Mouse (Mus musculus): ENCODE data around the gene Slc4a2. TPM values are rescaled to one million over a fixed set of nuclear protein-coding genes. Genes with fewer than 3 reads are reported as not detected.

The Slc4a2 gene
- polyA plus RNA-seq, 1 experiment, result 90.6 TPM

DNA sequence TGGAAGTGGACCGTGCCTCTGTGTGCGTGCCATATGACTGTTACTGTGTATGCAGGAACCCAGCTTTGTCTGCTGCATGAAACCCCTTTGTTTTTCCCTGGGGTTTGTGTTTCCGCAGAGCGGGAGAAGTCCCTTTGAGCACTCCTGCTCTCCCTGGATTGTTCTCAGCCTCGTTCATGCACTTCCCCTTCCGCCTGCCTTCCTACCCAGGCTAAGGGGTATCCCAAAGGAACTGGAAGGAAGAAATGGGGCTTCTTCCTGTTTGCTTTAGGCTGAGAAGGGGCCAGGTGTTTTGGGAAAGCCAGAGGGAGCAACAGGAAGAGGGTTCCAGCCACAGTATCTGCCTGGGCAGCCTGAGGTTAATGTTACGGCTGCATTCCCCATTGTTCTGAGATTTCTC lies 32.0 kb downstream of the Slc4a2 start:
- no peak overlapping the region for H3K4me3 ChIP-seq (ENCODE audit: low read depth, low read length)
- no peak for TF ChIP-seq CTCF (IDR thresholded peaks at IDR 0.05; ENCODE audit: extremely low read depth, insufficient read length, insufficient replicate concordance, low read depth, low read length)
- no peak for TF ChIP-seq POLR2A (IDR thresholded peaks at IDR 0.05; ENCODE audit: low read depth, low read length)
- H3K27ac ChIP-seq (ENCODE audit: insufficient read depth, low read depth, low read length), result no peak overlapping the region
- H3K36me3 ChIP-seq (ENCODE audit: control insufficient read depth, insufficient read depth, low read length), result no peaks in the 10 kb centered on the region
- 77% methylated on average over 7 of the region's 7 CpGs for WGBS
- H3K27me3 ChIP-seq (ENCODE audit: control insufficient read depth, insufficient read depth, low read length), result no peaks in the 10 kb centered on the region
- H3K4me1 ChIP-seq (ENCODE audit: control insufficient read depth, insufficient read depth, insufficient read length, low read length), result peaks cover 11% of the 10 kb centered on the region

DNA sequence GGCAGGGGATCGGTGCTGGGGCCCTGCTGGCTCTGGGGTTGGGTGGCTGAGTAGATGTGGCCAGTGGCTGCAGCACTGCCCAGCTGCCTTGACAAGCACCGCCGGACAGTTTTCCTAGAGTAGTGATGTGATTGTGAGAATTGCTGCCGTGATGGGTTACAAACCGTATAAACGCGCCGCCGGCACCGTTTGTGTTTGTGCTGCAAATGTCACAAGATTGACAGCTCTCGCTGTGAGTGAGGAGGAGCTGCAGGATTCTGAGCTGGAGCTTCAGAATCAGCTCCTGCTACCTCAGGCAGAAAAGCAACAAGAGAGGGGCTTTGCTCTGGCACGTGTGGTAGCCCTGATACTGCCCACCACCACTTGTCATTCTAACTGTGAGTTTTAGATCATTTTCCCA lies 43.1 kb downstream of the Slc4a2 start:
- Histone ChIP-seq H3K27me3 (ENCODE audit: control insufficient read depth, insufficient read depth, low read length) (no peaks in the 10 kb centered on the region), H3K27ac (ENCODE audit: insufficient read depth, low read depth, low read length) (no peak overlapping the region), H3K4me1 (ENCODE audit: control insufficient read depth, insufficient read depth, insufficient read length, low read length) (no peaks in the 10 kb centered on the region), H3K36me3 (ENCODE audit: control insufficient read depth, insufficient read depth, low read length) (no peaks in the 10 kb centered on the region), H3K4me3 (ENCODE audit: low read depth, low read length) (no peak overlapping the region)
- WGBS, result 83% methylated on average over 12 of the region's 12 CpGs
- TF ChIP-seq CTCF (IDR thresholded peaks at IDR 0.05; ENCODE audit: extremely low read depth, insufficient read length, insufficient replicate concordance, low read depth, low read length), result no peak

DNA sequence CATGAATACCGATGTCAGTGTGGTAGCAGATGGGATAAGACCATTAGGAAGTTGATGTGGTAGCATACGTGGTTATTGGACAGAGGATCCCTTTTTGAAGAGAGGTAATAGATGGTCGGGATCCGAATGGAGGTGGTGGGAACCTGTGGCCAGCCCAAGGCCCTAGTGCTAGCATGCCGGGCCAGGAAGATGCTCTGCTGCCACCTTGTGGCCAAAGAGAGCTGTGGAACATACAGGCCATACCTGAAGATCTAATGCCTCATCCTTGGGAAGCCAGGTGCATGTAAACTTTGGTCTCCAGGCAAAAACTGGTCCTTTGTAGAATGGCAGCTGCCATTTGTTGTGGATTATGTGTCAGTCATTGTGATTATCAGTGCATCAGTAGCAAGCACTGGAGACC lies 47.0 kb downstream of the Slc4a2 start:
- Histone ChIP-seq H3K36me3 (ENCODE audit: control insufficient read depth, insufficient read depth, low read length) (no peaks in the 10 kb centered on the region), H3K4me1 (ENCODE audit: control insufficient read depth, insufficient read depth, insufficient read length, low read length) (peaks cover 16% of the 10 kb centered on the region), H3K4me3 (ENCODE audit: low read depth, low read length) (no peak overlapping the region), H3K27me3 (ENCODE audit: control insufficient read depth, insufficient read depth, low read length) (no peaks in the 10 kb centered on the region), H3K27ac (ENCODE audit: insufficient read depth, low read depth, low read length) (no peak overlapping the region)
- WGBS, result 9% methylated on average over 5 of the region's 5 CpGs
- TF ChIP-seq POLR2A (IDR thresholded peaks at IDR 0.05; ENCODE audit: low read depth, low read length) (no peak), CTCF (IDR thresholded peaks at IDR 0.05; ENCODE audit: extremely low read depth, insufficient read length, insufficient replicate concordance, low read depth, low read length) (peak; percentile 94)

DNA sequence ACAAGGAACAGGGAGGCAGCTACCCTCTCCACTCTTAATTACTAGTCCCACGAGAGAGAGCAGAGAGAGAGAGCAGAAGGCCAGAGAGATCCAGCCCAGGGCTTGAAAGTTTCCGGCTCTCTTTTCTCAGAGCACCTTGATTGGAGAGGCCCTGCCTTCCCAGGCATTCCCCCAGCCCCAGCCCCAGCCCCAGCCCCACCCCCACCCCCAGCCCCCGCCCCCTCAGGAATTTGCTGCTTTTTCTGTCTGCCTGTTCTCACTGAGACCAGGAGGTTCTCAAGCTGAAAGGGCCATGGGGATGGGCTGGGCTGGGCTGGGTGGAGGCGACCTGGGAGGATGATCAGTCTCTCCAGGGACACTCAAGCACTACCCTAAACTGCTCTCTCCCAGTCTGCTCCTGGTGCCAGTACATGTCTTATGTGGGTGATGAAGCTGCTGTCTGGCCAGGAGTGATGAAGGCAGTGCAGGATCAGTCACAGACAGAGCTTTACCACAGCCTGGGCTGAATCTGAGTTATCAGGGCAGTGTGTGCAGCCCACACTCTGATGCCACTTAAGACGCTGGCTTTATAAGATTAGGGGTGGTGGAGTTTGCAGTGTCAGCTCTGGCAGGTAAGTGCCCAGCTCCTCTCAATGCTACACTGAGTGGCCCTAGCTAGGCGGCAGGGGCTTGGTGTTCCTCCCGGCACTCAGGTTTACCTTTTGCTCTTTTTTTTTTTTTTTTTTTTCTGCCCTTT lies 49.4 kb downstream of the Slc4a2 start:
- no peaks in the 10 kb centered on the region for H3K27me3 ChIP-seq (ENCODE audit: control insufficient read depth, insufficient read depth, low read length)
- no peak overlapping the region for H3K4me3 ChIP-seq (ENCODE audit: low read depth, low read length)
- TF ChIP-seq POLR2A (IDR thresholded peaks at IDR 0.05; ENCODE audit: low read depth, low read length), result no peak
- TF ChIP-seq CTCF (IDR thresholded peaks at IDR 0.05; ENCODE audit: extremely low read depth, insufficient read length, insufficient replicate concordance, low read depth, low read length), result no peak
- no peak overlapping the region for H3K27ac ChIP-seq (ENCODE audit: insufficient read depth, low read depth, low read length)
- peaks cover 11% of the 10 kb centered on the region for H3K36me3 ChIP-seq (ENCODE audit: control insufficient read depth, insufficient read depth, low read length)
- WGBS, result 72% methylated on average over 7 of the region's 7 CpGs
- H3K4me1 ChIP-seq (ENCODE audit: control insufficient read depth, insufficient read depth, insufficient read length, low read length), result peaks cover 22% of the 10 kb centered on the region

DNA sequence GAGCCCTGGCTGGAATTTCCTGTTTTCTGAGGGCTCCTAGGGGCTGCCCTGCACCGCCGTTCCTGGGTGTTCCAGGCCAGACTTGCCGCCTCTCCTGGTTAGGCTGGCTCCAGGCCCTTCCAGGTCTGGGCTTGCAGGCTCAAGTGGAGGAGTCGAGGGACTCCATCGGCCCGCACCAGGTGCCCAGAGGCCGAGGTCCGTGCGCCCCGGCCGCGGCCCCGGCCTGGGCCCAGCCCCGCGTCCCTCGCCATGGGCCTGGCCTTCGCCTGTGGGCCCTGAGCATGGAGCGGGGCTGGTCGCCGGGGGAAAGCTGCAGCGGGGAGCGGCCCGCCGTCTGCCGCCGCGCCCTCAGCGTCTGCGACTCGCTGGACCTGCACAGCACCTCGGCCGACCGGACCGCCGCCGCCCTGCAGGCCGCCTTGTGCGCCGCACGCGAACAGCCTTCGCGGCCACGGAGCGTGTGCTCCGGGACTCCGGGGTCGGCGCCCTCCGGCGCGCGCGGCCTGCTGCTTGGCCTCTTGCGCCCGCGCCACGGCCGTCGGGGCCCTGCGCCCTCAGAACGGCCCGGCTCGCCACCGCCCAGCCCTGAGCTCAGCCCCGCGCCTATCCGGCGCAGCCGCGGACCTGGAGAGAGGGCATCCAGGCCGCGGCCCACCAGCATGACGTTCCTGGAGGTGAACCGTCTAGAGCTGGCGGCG lies 50.5 kb downstream of the Slc4a2 start:
- WGBS, result 13% methylated on average over 77 of the region's 77 CpGs
- Histone ChIP-seq H3K27ac (ENCODE audit: insufficient read depth, low read depth, low read length) (no peak overlapping the region), H3K4me1 (ENCODE audit: control insufficient read depth, insufficient read depth, insufficient read length, low read length) (peaks cover 22% of the 10 kb centered on the region), H3K36me3 (ENCODE audit: control insufficient read depth, insufficient read depth, low read length) (peaks cover 18% of the 10 kb centered on the region), H3K4me3 (ENCODE audit: low read depth, low read length) (peak overlapping the region; percentile 68), H3K27me3 (ENCODE audit: control insufficient read depth, insufficient read depth, low read length) (no peaks in the 10 kb centered on the region)
- TF ChIP-seq POLR2A (IDR thresholded peaks at IDR 0.05; ENCODE audit: low read depth, low read length) (no peak), CTCF (IDR thresholded peaks at IDR 0.05; ENCODE audit: extremely low read depth, insufficient read length, insufficient replicate concordance, low read depth, low read length) (no peak)

DNA sequence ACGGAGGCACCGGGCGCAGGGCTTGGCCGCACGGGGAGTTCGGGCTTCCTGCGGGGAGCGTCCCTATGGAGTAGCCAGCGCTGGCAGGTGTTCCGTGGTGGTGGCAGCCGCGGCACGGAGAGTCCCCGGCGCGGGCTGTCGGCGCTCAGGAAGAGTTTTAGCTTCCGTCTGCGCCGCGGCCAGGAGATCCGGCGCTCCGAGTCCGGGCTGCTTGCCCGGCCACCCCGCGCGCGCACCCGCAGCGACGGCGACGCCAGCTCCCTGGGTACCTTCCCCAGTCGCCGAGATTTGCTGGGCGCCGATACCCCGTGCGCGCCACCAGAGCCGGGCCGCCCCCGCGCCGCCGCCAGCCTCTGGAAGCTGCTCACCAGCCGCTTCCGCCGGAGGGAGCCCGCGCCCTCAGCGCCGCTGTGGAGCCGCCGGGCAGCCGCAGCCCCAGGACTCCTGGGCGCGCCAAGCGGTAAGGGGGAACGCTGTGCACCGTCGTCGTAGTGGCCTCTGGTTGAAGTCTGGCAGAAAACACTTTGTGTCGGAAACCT lies 51.2 kb downstream of the Slc4a2 start:
- peaks cover 21% of the 10 kb centered on the region for H3K36me3 ChIP-seq (ENCODE audit: control insufficient read depth, insufficient read depth, low read length)
- no peak overlapping the region for H3K27ac ChIP-seq (ENCODE audit: insufficient read depth, low read depth, low read length)
- H3K4me1 ChIP-seq (ENCODE audit: control insufficient read depth, insufficient read depth, insufficient read length, low read length), result peaks cover 22% of the 10 kb centered on the region
- H3K27me3 ChIP-seq (ENCODE audit: control insufficient read depth, insufficient read depth, low read length), result no peaks in the 10 kb centered on the region
- WGBS, result 18% methylated on average over 67 of the region's 67 CpGs
- H3K4me3 ChIP-seq (ENCODE audit: low read depth, low read length), result peak overlapping the region; percentile 68
- TF ChIP-seq CTCF (IDR thresholded peaks at IDR 0.05; ENCODE audit: extremely low read depth, insufficient read length, insufficient replicate concordance, low read depth, low read length) (no peak), POLR2A (IDR thresholded peaks at IDR 0.05; ENCODE audit: low read depth, low read length) (no peak)
